Mouse (Mus musculus) heart, embryonic 13.5 days (tissue): Measurements from ENCODE around the gene Six2. TPM values are rescaled to one million over a fixed set of nuclear protein-coding genes. Genes with fewer than 3 reads are reported as not detected.

Source experiments
- ATAC-seq: fragments of 200-750 bp; cut with Nextera tagmentation; 2 replicates; pipeline ENCODE4 v1.8.0; 2017; ENCODE audit warnings: moderate TSS enrichment; ENCODE audit not compliant: insufficient number of reproducible peaks, low FRiP score, low TSS enrichment; ENCODE audit errors: extremely low read depth
- H3K27ac ChIP-seq: fragments of 300-500 bp; sonication (generic); replicated peaks from 2 replicates; pipeline ENCODE4 v1.5.1; 2015; ENCODE audit warnings: moderate library complexity, mild to moderate bottlenecking, inconsistent platforms
- H3K27me3 ChIP-seq: fragments of 300-500 bp; sonication (generic); replicated peaks from 2 replicates; pipeline ENCODE4 v1.6.1; 2015; ENCODE audit warnings: mild to moderate bottlenecking, inconsistent platforms
- H3K36me3 ChIP-seq: fragments of 300-500 bp; sonication (generic); 2 replicates; pipeline ENCODE4 v1.6.1; 2015; ENCODE audit warnings: mild to moderate bottlenecking, inconsistent platforms
- H3K4me1 ChIP-seq: fragments of 300-500 bp; sonication (generic); 2 replicates; pipeline ENCODE4 v1.6.1; 2015; ENCODE audit warnings: inconsistent platforms
- H3K4me2 ChIP-seq: fragments of 300-500 bp; sonication (generic); 2 replicates; pipeline ENCODE4 v1.6.1; 2015; ENCODE audit warnings: inconsistent platforms, mild to moderate bottlenecking, moderate library complexity
- H3K4me3 ChIP-seq: fragments of 300-500 bp; sonication (generic); 2 replicates; pipeline ENCODE4 v1.5.1; 2015; ENCODE audit warnings: moderate library complexity, mild to moderate bottlenecking, inconsistent platforms
- H3K9ac ChIP-seq: fragments of 300-500 bp; sonication (generic); 2 replicates; pipeline ENCODE4 v1.6.1; 2015; ENCODE audit warnings: inconsistent platforms, mild to moderate bottlenecking, moderate library complexity
- H3K9me3 ChIP-seq: fragments of 300-500 bp; sonication (generic); 2 replicates; pipeline ENCODE4 v1.6.1; 2016; ENCODE audit warnings: inconsistent platforms
- WGBS: fragments of 180-500 bp; shearing (Covaris S2); methylation state at CpG from one replicate; pipeline ENCODE4 v1.1.7; 2015; ENCODE audit warnings: mixed read lengths; 5-methylcytosine and 5-hydroxymethylcytosine counted together
- polyA plus RNA-seq: library from polyadenylated mRNA; unstranded; fragments of >200 nt; fragmentation: Nextera tagmentation; extraction: Ambion mirVana; gene quantifications from 2 replicates; pipeline ENCODE4 v1.2.1, GENCODE M21; 2015

Gene Six2
- polyA plus RNA-seq, 1 experiment from 2014 or later, result 0.39 TPM

DNA sequence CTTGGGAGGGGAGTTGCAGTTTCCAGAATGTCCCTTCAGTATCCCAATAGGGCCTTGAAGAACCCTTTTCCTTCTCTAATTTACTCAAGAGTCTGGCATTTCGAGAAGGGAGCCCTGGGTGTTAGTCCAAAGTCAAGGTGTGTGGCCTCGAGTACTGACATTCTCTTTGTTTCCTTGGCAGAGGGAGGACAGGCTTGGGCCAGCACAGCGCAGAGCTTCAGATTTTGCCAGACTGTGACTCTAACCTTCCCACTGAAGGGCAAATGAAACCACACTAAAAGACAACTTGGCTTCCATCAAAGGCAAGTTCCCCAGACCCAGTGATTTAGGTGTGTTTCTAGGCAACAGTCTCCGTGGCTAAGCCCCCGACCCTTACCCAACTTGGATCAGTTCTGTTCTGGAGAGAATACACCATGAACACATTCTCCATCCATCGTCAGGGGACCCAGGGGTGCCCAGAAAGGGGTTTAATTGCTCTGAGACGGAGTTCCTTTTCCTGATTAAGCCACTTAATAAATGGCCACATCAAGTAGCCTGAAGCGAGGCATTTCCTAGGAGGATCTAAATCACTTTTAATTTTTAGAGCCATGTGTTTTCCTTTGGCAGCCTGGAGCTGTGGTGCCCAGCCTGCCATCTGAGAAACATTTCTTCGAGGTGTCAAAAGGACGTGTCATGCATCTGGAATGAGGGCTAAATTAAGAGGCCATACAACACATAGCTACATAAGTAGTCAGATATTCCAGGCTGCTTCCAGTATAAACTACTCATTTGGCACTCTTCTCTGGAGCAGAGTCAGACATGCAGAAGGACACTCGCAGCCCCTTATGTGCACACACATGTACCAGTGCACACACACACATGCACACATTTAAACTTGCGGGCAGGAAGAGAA lies 16.5 kb upstream of the Six2 start:
- Histone ChIP-seq H3K4me1 (peaks cover 14% of the 10 kb centered on the region), H3K27ac (peak overlapping the region; percentile 73), H3K4me3 (no peak overlapping the region), H3K36me3 (no peaks in the 10 kb centered on the region), H3K9me3 (no peaks in the 10 kb centered on the region), H3K27me3 (peaks cover 33% of the 10 kb centered on the region), H3K9ac (no peak overlapping the region), H3K4me2 (0 out of 2 replicates have a peak overlapping the region, but pooled peaks have one; percentile 13)
- no peak for ATAC-seq
- 59% methylated on average over 12 of the region's 12 CpGs for WGBS

DNA sequence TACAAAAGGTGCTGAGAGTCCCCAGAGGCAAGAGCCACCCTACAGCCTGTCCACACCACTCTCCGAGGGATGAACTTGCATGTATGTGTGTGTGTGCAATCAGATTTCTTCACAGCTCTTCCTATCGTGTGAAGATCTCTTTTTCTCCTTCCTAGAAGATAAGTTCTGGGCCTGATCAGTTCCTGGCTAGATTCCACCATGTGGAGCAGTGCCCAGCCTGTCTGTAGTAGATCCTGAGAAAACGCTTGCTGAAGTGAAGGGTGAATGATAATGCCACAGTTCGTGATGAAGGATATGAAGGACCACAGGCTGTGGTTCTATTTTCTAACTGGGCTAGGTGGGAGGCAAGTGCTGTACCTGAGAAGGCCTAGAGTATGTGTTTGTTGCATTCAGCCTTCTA lies 12.0 kb upstream of the Six2 start:
- H3K27me3 ChIP-seq, result peaks cover 58% of the 10 kb centered on the region
- no peaks in the 10 kb centered on the region for H3K9me3 ChIP-seq
- H3K4me1 ChIP-seq, result peaks cover 9% of the 10 kb centered on the region
- H3K27ac ChIP-seq, result no peak overlapping the region
- no peak overlapping the region for H3K9ac ChIP-seq
- ATAC-seq, result no peak
- 60% methylated on average over 4 of the region's 4 CpGs for whole genome bisulfite sequencing
- no peaks in the 10 kb centered on the region for H3K36me3 ChIP-seq
- no peak overlapping the region for H3K4me3 ChIP-seq
- no peak overlapping the region for H3K4me2 ChIP-seq

DNA sequence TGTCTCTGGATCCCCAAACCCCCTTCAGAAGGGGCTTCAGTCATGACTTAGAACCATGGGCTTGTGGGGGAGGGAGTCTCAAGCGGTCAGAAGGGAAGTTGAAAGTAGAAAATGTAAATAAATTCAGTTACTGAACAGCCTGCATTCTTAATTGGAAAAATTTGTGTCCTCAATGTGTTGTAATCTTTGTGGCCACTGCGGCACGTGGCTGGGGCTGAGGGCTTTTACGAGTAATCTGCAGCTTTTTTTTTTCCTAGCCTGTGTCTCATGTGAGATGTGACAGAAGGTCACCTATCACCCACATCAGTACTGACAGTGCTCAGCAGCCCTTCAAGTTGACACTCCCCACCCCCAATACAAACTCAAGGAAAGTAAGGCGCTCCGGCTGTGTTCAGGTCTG lies 10.6 kb upstream of the Six2 start:
- H3K4me2 ChIP-seq, result no peak overlapping the region
- WGBS, result 72% methylated on average over 6 of the region's 6 CpGs
- no peak overlapping the region for H3K9ac ChIP-seq
- peaks cover 72% of the 10 kb centered on the region for H3K27me3 ChIP-seq
- peaks cover 5% of the 10 kb centered on the region; the same call in 1 of the 2 replicates for H3K9me3 ChIP-seq
- no peak overlapping the region for H3K4me3 ChIP-seq
- no peaks in the 10 kb centered on the region for H3K36me3 ChIP-seq
- no peak for ATAC-seq
- no peak overlapping the region for H3K27ac ChIP-seq
- no peaks in the 10 kb centered on the region for H3K4me1 ChIP-seq

DNA sequence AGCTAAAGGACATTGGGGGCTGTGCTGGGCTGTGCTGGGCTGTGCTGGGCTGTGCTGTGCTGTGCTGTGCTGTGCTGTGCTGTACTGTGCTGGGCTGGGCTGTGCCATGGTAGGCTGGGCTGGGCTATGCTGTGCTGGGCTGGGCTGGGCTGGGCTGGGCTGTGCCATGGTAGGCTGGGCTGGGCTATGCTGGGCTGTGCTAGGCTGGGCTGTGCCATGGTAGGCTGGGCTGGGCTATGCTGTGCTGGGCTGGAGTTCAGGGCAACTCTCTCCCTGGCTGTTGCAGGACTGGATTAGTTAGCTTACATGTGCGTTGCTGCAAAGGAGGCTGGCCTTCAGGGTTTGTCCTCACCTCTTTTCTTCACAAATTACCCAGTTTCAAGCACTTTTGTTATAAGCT lies 9.9 kb upstream of the Six2 start:
- H3K4me3 ChIP-seq, result no peak overlapping the region
- H3K4me1 ChIP-seq, result no peaks in the 10 kb centered on the region
- ATAC-seq, result no peak
- H3K27ac ChIP-seq, result no peak overlapping the region
- H3K4me2 ChIP-seq, result no peak overlapping the region
- peaks cover 79% of the 10 kb centered on the region for H3K27me3 ChIP-seq
- WGBS, result 90% methylated on average over 1 of the region's 1 CpGs
- peaks cover 5% of the 10 kb centered on the region; the same call in 1 of the 2 replicates for H3K9me3 ChIP-seq
- H3K9ac ChIP-seq, result no peak overlapping the region
- no peaks in the 10 kb centered on the region for H3K36me3 ChIP-seq

DNA sequence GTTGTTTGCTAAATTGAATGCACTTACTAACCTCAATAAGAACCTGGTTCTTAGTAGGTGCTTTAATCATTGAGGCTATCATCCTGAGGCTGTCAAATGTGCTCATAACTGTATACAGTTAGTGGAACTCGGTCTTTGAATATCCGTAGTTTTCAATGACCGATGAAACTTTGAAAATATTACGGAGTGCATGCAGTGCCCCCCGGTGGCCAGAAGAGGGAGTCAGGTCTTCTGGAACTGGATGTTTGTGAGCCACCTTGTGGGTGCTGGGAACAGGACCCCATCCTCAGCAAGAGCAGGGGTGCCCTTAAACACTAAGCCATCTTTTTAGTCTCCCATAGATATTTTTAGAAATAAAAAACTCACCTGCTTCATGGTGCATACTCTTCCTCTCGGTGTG lies 6.4 kb upstream of the Six2 start:
- Histone ChIP-seq H3K4me2 (no peak overlapping the region), H3K4me1 (peaks cover under 1% of the 10 kb centered on the region; the same call in 1 of the 2 replicates), H3K27ac (no peak overlapping the region), H3K9me3 (peaks cover 5% of the 10 kb centered on the region; the same call in 1 of the 2 replicates), H3K9ac (no peak overlapping the region), H3K4me3 (no peak overlapping the region), H3K27me3 (peaks cover 97% of the 10 kb centered on the region), H3K36me3 (no peaks in the 10 kb centered on the region)
- 76% methylated on average over 6 of the region's 6 CpGs for WGBS
- ATAC-seq, result no peak

DNA sequence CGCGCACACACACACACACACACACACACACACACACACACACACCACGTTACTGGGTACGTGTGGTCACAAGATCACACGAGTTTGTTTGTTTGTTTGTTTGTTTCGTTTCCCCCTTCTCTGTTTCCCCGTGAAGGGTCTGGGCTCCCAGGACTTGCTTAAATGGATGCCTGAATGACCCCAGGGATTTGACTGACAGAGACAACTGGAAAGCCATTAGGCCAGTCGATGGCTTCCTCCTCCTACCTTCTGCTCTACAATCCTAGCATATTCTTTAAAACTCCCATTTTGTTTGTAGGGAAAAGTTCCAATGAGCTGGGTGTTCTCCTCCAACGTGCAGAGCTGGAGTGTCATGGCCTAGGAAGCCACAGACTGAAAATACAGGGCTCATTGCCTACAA lies 5.0 kb upstream of the Six2 start:
- 14% methylated on average over 9 of the region's 9 CpGs for WGBS
- Histone ChIP-seq H3K4me2 (no peak overlapping the region), H3K36me3 (no peaks in the 10 kb centered on the region), H3K4me3 (no peak overlapping the region), H3K27me3 (peaks cover 97% of the 10 kb centered on the region), H3K9ac (no peak overlapping the region), H3K27ac (no peak overlapping the region), H3K4me1 (peaks cover 13% of the 10 kb centered on the region), H3K9me3 (peaks cover 5% of the 10 kb centered on the region; the same call in 1 of the 2 replicates)
- ATAC-seq, result no peak

DNA sequence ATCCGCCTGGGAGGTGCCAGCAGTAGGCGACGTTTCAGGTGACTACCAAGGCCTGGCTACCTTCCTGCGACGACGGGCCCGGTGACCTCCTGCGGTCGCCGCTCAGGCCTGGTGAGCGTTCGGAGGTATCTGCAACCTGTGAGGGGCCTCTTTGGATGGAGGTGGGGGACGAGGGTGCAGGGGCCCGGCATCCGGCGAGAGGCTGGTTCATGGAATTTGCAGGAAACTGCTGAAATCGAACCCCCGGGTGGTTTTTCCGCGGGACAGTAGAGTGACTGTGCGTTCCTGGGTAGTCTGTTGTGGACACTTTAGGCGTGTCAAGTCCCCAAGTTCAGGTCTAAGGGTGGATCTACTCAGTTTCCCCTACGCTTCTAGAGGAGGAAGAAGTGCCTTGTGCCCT lies 4.5 kb upstream of the Six2 start:
- Histone ChIP-seq H3K9me3 (peaks cover 5% of the 10 kb centered on the region; the same call in 1 of the 2 replicates), H3K9ac (no peak overlapping the region), H3K4me3 (no peak overlapping the region), H3K36me3 (no peaks in the 10 kb centered on the region), H3K27me3 (peaks cover 97% of the 10 kb centered on the region), H3K4me2 (no peak overlapping the region), H3K27ac (no peak overlapping the region), H3K4me1 (peaks cover 16% of the 10 kb centered on the region)
- 3% methylated on average over 23 of the region's 23 CpGs for WGBS
- no peak for ATAC-seq

DNA sequence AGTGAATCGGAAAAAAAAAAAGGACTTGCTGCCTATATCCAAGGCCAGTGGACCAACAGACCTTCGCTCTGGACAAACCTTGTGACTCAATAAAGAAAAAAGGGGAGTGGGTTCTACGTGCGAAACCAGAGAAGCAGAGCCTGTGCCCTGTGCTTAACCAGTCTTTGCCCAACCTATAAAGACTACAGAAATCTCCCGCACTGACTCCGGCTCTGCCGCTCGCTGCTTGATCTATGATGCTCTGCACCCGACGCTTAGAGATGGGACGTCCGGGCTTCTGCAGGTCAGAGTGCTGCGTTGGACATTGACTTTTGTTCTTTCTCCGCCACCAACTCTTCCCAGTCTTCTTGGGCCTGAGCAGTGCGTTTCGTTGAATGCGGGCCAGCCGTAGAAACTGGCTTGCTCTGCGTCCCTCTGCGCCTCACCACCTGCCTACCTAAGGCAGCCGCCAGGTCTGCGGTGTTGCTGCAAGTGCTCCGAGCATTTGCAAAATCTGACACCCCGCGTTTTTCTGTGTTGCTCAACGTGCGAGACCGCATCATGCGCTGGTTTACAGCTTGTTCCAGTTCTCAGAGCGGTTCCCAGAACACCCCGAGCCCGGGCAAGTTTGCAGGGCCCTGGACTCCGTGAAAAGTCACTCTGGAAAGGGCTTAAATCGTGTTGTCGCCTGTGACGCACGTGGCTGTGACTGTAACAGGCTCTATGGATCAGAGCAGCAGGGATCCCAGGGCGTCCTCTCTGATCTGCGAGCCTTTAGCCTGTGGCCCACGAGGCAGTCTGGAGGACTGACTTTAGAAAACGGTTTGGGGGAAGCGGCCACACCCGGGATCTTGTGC lies 3.8 kb upstream of the Six2 start:
- H3K36me3 ChIP-seq, result no peaks in the 10 kb centered on the region
- peaks cover 99% of the 10 kb centered on the region for H3K27me3 ChIP-seq
- H3K9ac ChIP-seq, result no peak overlapping the region
- peaks cover 5% of the 10 kb centered on the region; the same call in 1 of the 2 replicates for H3K9me3 ChIP-seq
- no peak overlapping the region for H3K4me2 ChIP-seq
- H3K4me1 ChIP-seq, result peaks cover 23% of the 10 kb centered on the region
- H3K27ac ChIP-seq, result no peak overlapping the region
- ATAC-seq, result no peak
- H3K4me3 ChIP-seq, result no peak overlapping the region
- WGBS, result 3% methylated on average over 43 of the region's 43 CpGs

DNA sequence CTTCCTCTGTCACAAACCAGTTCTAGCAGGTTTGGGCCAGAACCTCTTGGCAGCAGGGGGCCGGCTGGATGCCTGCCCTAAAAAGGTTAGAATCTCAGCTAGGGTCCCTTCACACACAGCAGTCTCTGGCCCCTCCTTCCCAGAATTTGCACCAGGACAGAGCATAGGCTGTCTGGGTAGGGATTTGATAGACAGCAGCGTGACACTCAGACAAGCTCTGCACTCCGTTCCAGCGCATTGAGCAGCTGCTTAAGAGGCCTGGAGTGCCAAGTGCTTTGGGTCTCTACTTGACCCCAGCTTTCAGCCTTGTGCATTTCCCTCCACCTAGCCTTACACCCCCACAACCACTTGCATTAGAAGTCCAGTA lies 2.9 kb upstream of the Six2 start:
- H3K9ac ChIP-seq, result no peak overlapping the region
- peaks cover 27% of the 10 kb centered on the region for H3K4me1 ChIP-seq
- no peaks in the 10 kb centered on the region for H3K36me3 ChIP-seq
- no peak overlapping the region for H3K27ac ChIP-seq
- WGBS, result 11% methylated on average over 4 of the region's 4 CpGs
- ATAC-seq, result no peak
- H3K9me3 ChIP-seq, result peaks cover 5% of the 10 kb centered on the region; the same call in 1 of the 2 replicates
- no peak overlapping the region for H3K4me3 ChIP-seq
- H3K27me3 ChIP-seq, result peaks cover 100% of the 10 kb centered on the region
- H3K4me2 ChIP-seq, result no peak overlapping the region

DNA sequence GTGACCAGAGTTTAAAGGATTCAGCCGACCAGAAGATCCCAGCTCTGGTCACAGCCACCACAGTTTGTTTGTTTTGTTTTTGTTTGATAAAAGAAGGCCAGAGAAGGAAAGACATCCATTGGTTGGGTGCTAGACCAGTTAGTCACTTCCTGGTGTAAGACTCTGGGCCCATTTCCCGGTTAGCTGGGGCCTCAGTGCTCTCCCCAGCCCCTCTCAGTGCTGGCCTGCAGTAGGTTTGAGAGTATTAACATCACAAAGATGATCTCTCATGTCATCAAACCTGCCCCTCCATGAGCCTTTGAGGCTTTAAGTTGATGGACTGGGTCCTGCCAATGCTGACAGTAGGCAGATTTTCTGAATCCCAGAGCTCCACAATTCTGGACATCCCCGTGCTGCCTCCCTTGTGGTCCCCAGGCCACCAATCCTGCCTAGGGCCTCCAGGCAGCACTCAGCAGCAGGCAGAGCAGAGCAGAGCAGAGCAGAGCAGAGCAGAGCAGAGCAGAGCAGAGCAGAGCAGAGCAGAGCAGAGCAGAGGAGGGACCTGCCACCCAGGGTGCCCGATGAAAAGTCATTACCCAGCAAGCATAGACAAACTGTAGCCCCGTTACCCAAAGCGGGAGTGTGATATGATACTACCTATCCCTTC lies 2.4 kb upstream of the Six2 start:
- Histone ChIP-seq H3K9ac (no peak overlapping the region), H3K36me3 (no peaks in the 10 kb centered on the region), H3K4me2 (no peak overlapping the region), H3K27me3 (peaks cover 100% of the 10 kb centered on the region), H3K27ac (no peak overlapping the region), H3K4me1 (peaks cover 27% of the 10 kb centered on the region), H3K9me3 (peaks cover 5% of the 10 kb centered on the region; the same call in 1 of the 2 replicates), H3K4me3 (no peak overlapping the region)
- WGBS, result 9% methylated on average over 6 of the region's 6 CpGs
- ATAC-seq, result no peak

DNA sequence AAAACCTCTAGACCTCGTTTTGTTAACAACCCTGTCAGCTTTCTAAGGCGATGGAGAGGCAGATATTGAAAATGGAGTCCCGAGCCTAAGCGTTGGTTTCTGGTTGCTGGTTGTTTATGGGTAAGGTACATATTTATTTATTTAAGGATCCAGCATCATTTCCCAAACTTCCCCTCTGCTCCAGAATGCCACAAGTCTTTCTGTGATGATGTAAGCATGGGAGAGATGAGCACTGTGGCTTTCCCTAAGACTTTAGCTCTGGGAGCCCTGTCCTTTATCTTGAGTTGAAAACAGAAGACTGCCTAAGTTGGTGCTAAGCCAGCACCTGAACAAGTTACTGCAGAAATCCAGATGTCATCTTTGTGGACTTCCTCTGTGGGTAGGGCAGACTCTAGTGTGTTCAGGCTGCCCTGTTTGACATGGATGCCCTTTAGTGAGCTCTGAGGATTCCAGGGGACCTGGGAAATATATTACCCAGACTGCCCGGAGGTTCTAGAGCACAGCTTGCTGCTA lies 1.8 kb upstream of the Six2 start:
- 11% methylated on average over 5 of the region's 5 CpGs for WGBS
- H3K9ac ChIP-seq, result no peak overlapping the region
- no peaks in the 10 kb centered on the region for H3K36me3 ChIP-seq
- H3K4me2 ChIP-seq, result peak overlapping the region; percentile 89; the same call in 1 of the 2 replicates
- H3K9me3 ChIP-seq, result peaks cover 5% of the 10 kb centered on the region; the same call in 1 of the 2 replicates
- no peak for ATAC-seq
- H3K4me1 ChIP-seq, result peaks cover 32% of the 10 kb centered on the region
- no peak overlapping the region for H3K27ac ChIP-seq
- H3K27me3 ChIP-seq, result peaks cover 100% of the 10 kb centered on the region
- 0 out of 2 replicates have a peak overlapping the region, but pooled peaks have one; percentile 58 for H3K4me3 ChIP-seq
